ENCODE assay signal across 20 mouse cellular contexts in genomic region chr1:136126159-136126765, GRCm38 (mm10). TPM values are rescaled to one million over a fixed set of nuclear protein-coding genes. Genes with fewer than 3 reads are reported as not detected.
DNase-seq lines count a peak whose midpoint lies in the region; ATAC-seq and TF ChIP-seq lines count a peak whose summit lies in the region.
"Had no signal": no experiment of that assay in that cellular context is flagged by ENCODE, and none has a peak within 500 bp of the region (broad histone marks: within the 10 kb centered on the region; RNA-seq: fewer than 3 reads in every experiment).

No protein-coding gene starts in this region.

- peak overlapping the region; percentile 17; the same call in 1 of the 2 replicates for H3K27ac ChIP-seq in heart, embryonic 11.5 days (ENCODE audit: low read depth, low read length)
- no peak overlapping the region for H3K27ac ChIP-seq in liver, postnatal 0 days (ENCODE audit: low read depth)
- H3K27ac ChIP-seq in liver, embryonic 11.5 days (ENCODE audit: low read depth, low read length), result no peak overlapping the region
- H3K27ac ChIP-seq in stomach, postnatal 0 days (replicated peaks), result no peak overlapping the region
- H3K27ac ChIP-seq in neural tube, embryonic 15.5 days (replicated peaks), result no peak overlapping the region
- H3K27ac ChIP-seq: embryonic facial prominence, embryonic 15.5 days; heart, embryonic 10.5 days; hindbrain, embryonic 10.5 days; hindbrain, postnatal 0 days had no signal

- H3K36me3 ChIP-seq in heart, embryonic 11.5 days (ENCODE audit: control insufficient read depth, insufficient read depth, low read length), result no peaks in the 10 kb centered on the region
- no peaks in the 10 kb centered on the region for H3K36me3 ChIP-seq in liver, postnatal 0 days (replicated peaks; ENCODE audit: insufficient read depth, low read length)
- no peaks in the 10 kb centered on the region for H3K36me3 ChIP-seq in liver, embryonic 11.5 days (ENCODE audit: control insufficient read depth, insufficient read depth, low read length)
- H3K36me3 ChIP-seq in stomach, postnatal 0 days (ENCODE audit: control insufficient read depth, insufficient read depth, low read length), result no peaks in the 10 kb centered on the region
- H3K36me3 ChIP-seq in neural tube, embryonic 15.5 days, result no peaks in the 10 kb centered on the region
- H3K36me3 ChIP-seq: embryonic facial prominence, embryonic 15.5 days; heart, embryonic 10.5 days; hindbrain, embryonic 10.5 days had no signal

- no peak overlapping the region for H3K9ac ChIP-seq in heart, embryonic 11.5 days (ENCODE audit: low read depth, low read length)
- no peak overlapping the region for H3K9ac ChIP-seq in liver, postnatal 0 days (replicated peaks)
- H3K9ac ChIP-seq in liver, embryonic 11.5 days (ENCODE audit: low read depth, low read length), result no peak overlapping the region
- no peak overlapping the region for H3K9ac ChIP-seq in stomach, postnatal 0 days (ENCODE audit: low read length)
- H3K9ac ChIP-seq in neural tube, embryonic 15.5 days (replicated peaks), result no peak overlapping the region
- H3K9ac ChIP-seq: embryonic facial prominence, embryonic 15.5 days had no signal

- H3K4me3 ChIP-seq in heart, embryonic 11.5 days (ENCODE audit: low read depth, low read length), result no peak overlapping the region
- H3K4me3 ChIP-seq in liver, postnatal 0 days (ENCODE audit: low read depth, low read length), result no peak overlapping the region
- H3K4me3 ChIP-seq in liver, embryonic 11.5 days (ENCODE audit: low read depth, low read length), result no peak overlapping the region
- H3K4me3 ChIP-seq in stomach, postnatal 0 days (ENCODE audit: low read depth, low read length), result no peak overlapping the region
- H3K4me3 ChIP-seq in neural tube, embryonic 15.5 days (replicated peaks), result no peak overlapping the region
- H3K4me3 ChIP-seq: embryonic facial prominence, embryonic 15.5 days; heart, embryonic 10.5 days; hindbrain, embryonic 10.5 days had no signal

- no peak for ATAC-seq in heart, embryonic 11.5 days (replicated peaks; ENCODE audit: insufficient number of reproducible peaks, low FRiP score, low TSS enrichment)
- ATAC-seq in liver, postnatal 0 days, result peak; percentile 77
- no peak; the same call in 1 of the 2 replicates for ATAC-seq in liver, embryonic 11.5 days (replicated peaks; ENCODE audit: low FRiP score)
- ATAC-seq in monocyte, adult 5-6 weeks (replicated peaks; ENCODE audit: insufficient number of reproducible peaks, low FRiP score, low TSS enrichment, poor library complexity, severe bottlenecking), result 0 out of 2 replicates have a peak, but pooled peaks have one; percentile 18
- ATAC-seq in stomach, postnatal 0 days (ENCODE audit: low FRiP score, low TSS enrichment), result peak; percentile 57
- ATAC-seq in neural tube, embryonic 15.5 days (ENCODE audit: low FRiP score), result no peak
- ATAC-seq: forebrain, embryonic 14.5 days; hindbrain, postnatal 0 days had no signal

- TF ChIP-seq CTCF in liver, postnatal 0 days (IDR thresholded peaks at IDR 0.05; ENCODE audit: low read depth), result no peak
- no peak for TF ChIP-seq CTCF in stomach, postnatal 0 days (IDR thresholded peaks at IDR 0.05; ENCODE audit: low read depth)

- TF ChIP-seq EP300 in liver, postnatal 0 days (IDR thresholded peaks at IDR 0.05; ENCODE audit: low read depth), result peak; percentile 45; the same call in 1 of the 2 replicates
- TF ChIP-seq EP300 in stomach, postnatal 0 days (optimal IDR thresholded peaks at IDR 0.05), result no peak

- H3K9me3 ChIP-seq in heart, embryonic 11.5 days (replicated peaks; ENCODE audit: control insufficient read depth, low read length), result no peaks in the 10 kb centered on the region
- no peaks in the 10 kb centered on the region for H3K9me3 ChIP-seq in liver, postnatal 0 days (ENCODE audit: low read length)
- no peaks in the 10 kb centered on the region for H3K9me3 ChIP-seq in liver, embryonic 11.5 days (ENCODE audit: control insufficient read depth, low read length)
- H3K9me3 ChIP-seq in stomach, postnatal 0 days (ENCODE audit: control insufficient read depth, low read length), result no peaks in the 10 kb centered on the region
- H3K9me3 ChIP-seq in neural tube, embryonic 15.5 days (replicated peaks), result no peaks in the 10 kb centered on the region
- H3K9me3 ChIP-seq: embryonic facial prominence, embryonic 15.5 days; heart, embryonic 10.5 days; hindbrain, embryonic 10.5 days had no signal

- H3K27me3 ChIP-seq in heart, embryonic 11.5 days (ENCODE audit: control insufficient read depth, insufficient read depth, low read length), result no peaks in the 10 kb centered on the region
- H3K27me3 ChIP-seq in liver, postnatal 0 days (ENCODE audit: insufficient read depth, low read length), result 0 out of 2 replicates have a peak, but pooled peaks cover under 1% of the 10 kb centered on the region
- no peaks in the 10 kb centered on the region for H3K27me3 ChIP-seq in liver, embryonic 11.5 days (replicated peaks; ENCODE audit: control insufficient read depth, insufficient read depth, low read length)
- no peaks in the 10 kb centered on the region for H3K27me3 ChIP-seq in stomach, postnatal 0 days (ENCODE audit: control insufficient read depth, insufficient read depth, low read length)
- no peaks in the 10 kb centered on the region for H3K27me3 ChIP-seq in neural tube, embryonic 15.5 days (replicated peaks)
- H3K27me3 ChIP-seq: embryonic facial prominence, embryonic 15.5 days; Patski had no signal

- no peak overlapping the region for H3K4me2 ChIP-seq in heart, embryonic 11.5 days
- no peak overlapping the region for H3K4me2 ChIP-seq in liver, postnatal 0 days (ENCODE audit: low read depth, low read length)
- H3K4me2 ChIP-seq in liver, embryonic 11.5 days, result no peak overlapping the region; the same call in 1 of the 2 replicates
- no peak overlapping the region for H3K4me2 ChIP-seq in stomach, postnatal 0 days (replicated peaks; ENCODE audit: low read depth)
- no peak overlapping the region for H3K4me2 ChIP-seq in neural tube, embryonic 15.5 days
- H3K4me2 ChIP-seq: embryonic facial prominence, embryonic 15.5 days had no signal

- 77% methylated on average over 10 of the region's 10 CpGs for WGBS in heart, embryonic 11.5 days (ENCODE audit: insufficient replicate concordance)
- 52% methylated on average over 10 of the region's 10 CpGs for WGBS in liver, postnatal 0 days (ENCODE audit: insufficient replicate concordance)
- WGBS in liver, embryonic 11.5 days, result 64% methylated on average over 10 of the region's 10 CpGs
- 70% methylated on average over 10 of the region's 10 CpGs for WGBS in stomach, postnatal 0 days
- 88% methylated on average over 10 of the region's 10 CpGs for WGBS in neural tube, embryonic 15.5 days

- intact Hi-C loops in heart, postnatal 36 days (cut with DNase I), result loop anchor here (10.0 kb wide), 1 partner anchor 1799 kb away; no protein-coding TSS in a partner anchor

- H3K4me1 ChIP-seq in heart, embryonic 11.5 days (ENCODE audit: control insufficient read depth, insufficient read depth, low read length), result peaks cover 44% of the 10 kb centered on the region
- peaks cover 26% of the 10 kb centered on the region for H3K4me1 ChIP-seq in liver, postnatal 0 days (ENCODE audit: insufficient read depth)
- peaks cover 29% of the 10 kb centered on the region for H3K4me1 ChIP-seq in liver, embryonic 11.5 days (replicated peaks; ENCODE audit: control insufficient read depth, insufficient read depth, low read length)
- 0 out of 2 replicates have a peak, but pooled peaks cover 6% of the 10 kb centered on the region for H3K4me1 ChIP-seq in stomach, postnatal 0 days (replicated peaks; ENCODE audit: control insufficient read depth, insufficient read depth)
- peaks cover 23% of the 10 kb centered on the region for H3K4me1 ChIP-seq in neural tube, embryonic 15.5 days

- DNase-seq in heart, postnatal 36 days, result no peak
- DNase-seq in liver, postnatal 0 days, result no peak
- no peak for DNase-seq in liver, embryonic 11.5 days (ENCODE audit: low spot score)
- DNase-seq in stomach, postnatal 0 days (ENCODE audit: low spot score), result no peak
- no peak for DNase-seq in spleen, postnatal 10 days (ENCODE audit: low spot score in 2 of 2)
- DNase-seq: cerebellum, adult 11 months; cerebellum, adult 9-11 months; lung, adult 2 months; midbrain, embryonic 14.5 days; right cerebral cortex, postnatal 14 days; thymus, adult 2 months had no signal

RNA-seq across cellular contexts. Expression of gene Kif21b, which starts 4.9 kb away (rescaled TPM):
- 3.9 TPM in 2 replicates for polyA plus RNA-seq in heart, embryonic 11.5 days (2014; fragmentation: Nextera tagmentation; extraction: Ambion mirVana)
- under 1 TPM; 0.92 to 0.95 TPM for total RNA-seq in heart, postnatal 36 days (2021)
- 0.91 and 1.1 TPM in 2 replicates for polyA plus RNA-seq in liver, postnatal 0 days (2015; fragmentation: Nextera tagmentation; extraction: Ambion mirVana)
- polyA plus RNA-seq in liver, embryonic 11.5 days (2014; fragmentation: Nextera tagmentation; extraction: Ambion mirVana), result 3.6 and 4.8 TPM in 2 replicates
- total RNA-seq in monocyte, adult 5-6 weeks (2017), result 77.9 to 156 TPM (median 101 TPM) in 3 replicates
- polyA plus RNA-seq in stomach, postnatal 0 days (2015; fragmentation: Nextera tagmentation; extraction: Ambion mirVana), result 0.29 and 0.36 TPM in 2 replicates
- polyA plus RNA-seq in neural tube, embryonic 15.5 days (2015; fragmentation: Nextera tagmentation; extraction: Ambion mirVana), result 32.3 and 37.1 TPM in 2 replicates

Comparison
In these comparisons a context has a peak if more than half of its experiments do, and no peak if none do; other contexts are left out.
1. ATAC-seq: peak in liver, postnatal 0 days (single experiment), monocyte, adult 5-6 weeks (single experiment) and stomach, postnatal 0 days (single experiment); none in heart, embryonic 11.5 days (single experiment), liver, embryonic 11.5 days (single experiment) and neural tube, embryonic 15.5 days (single experiment).